Mouse (Mus musculus) cerebellum, adult 2 months (tissue): ENCODE results near the gene Adamts5.

Source experiments
- CTCF ChIP-seq: fragments of 200-500 bp; IDR thresholded peaks from 2 replicates; pipeline ENCODE4 v1.5.1; 2011; ENCODE audit warnings: low read depth, mild to moderate bottlenecking, control low read depth, low read length, moderate library complexity, borderline replicate concordance; ENCODE audit not compliant: insufficient read depth
- POLR2A ChIP-seq: fragments of 200-500 bp; IDR thresholded peaks from 2 replicates; pipeline ENCODE4 v1.6.1; 2011; ENCODE audit warnings: low read length, control low read depth, borderline replicate concordance; ENCODE audit not compliant: insufficient read depth

- no peak for TF ChIP-seq POLR2A
- TF ChIP-seq CTCF = no peak
Measured at GRCm38 (mm10) chr16:85827066-85827465, 74.6 kb downstream of the Adamts5 start.
